Mouse (Mus musculus): ENCODE data around the gene Cpsf4.

DNA sequence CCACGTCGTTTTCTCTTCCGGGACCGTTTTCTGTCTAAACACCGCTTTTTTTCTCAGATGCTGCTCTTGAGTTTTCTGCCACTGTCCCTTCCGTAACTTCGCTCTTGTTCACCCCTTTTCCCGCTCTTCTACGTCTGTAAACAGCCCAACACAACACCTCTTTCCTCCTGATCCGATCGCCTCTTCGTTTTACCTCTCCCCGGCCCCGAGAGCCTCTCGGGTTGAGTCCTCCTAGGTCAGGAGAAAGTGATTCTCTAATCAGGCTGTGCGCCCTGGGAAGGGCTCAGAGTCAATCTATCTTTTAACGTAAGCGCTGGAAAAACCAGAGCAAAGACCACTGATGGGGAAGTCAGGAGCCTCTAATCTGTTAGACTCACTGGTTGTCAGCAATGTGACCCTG lies 26.4 kb upstream of the Cpsf4 start:
- TF ChIP-seq POLR2A (IDR thresholded peaks at IDR 0.05; ENCODE audit: insufficient read length, low read depth) (no peak), POLR2AphosphoS2 (IDR thresholded peaks at IDR 0.05; ENCODE audit: insufficient read length, low read depth) (no peak), MAX (IDR thresholded peaks at IDR 0.05; ENCODE audit: low read depth) (no peak), MYOG (IDR thresholded peaks at IDR 0.05; ENCODE audit: control insufficient read depth in 1 of 3, insufficient read depth in 1 of 3, insufficient read length in 2 of 3, low read depth in 2 of 3) (no peak), USF1 (IDR thresholded peaks at IDR 0.05; ENCODE audit: low read depth) (no peak), CEBPB (IDR thresholded peaks at IDR 0.05; ENCODE audit: insufficient read depth, poor library complexity, severe bottlenecking) (no peak), E2F4 (IDR thresholded peaks at IDR 0.05; ENCODE audit: insufficient read depth) (no peak), REST (IDR thresholded peaks at IDR 0.05; ENCODE audit: insufficient read depth, insufficient read length) (no peak), TCF12 (IDR thresholded peaks at IDR 0.05; ENCODE audit: insufficient read depth, poor library complexity, severe bottlenecking) (no peak), MYOD1 (IDR thresholded peaks at IDR 0.05; ENCODE audit: control insufficient read depth in 1 of 3, insufficient read length in 2 of 3, low read depth in 2 of 3) (no peak)
